Mouse (Mus musculus): ENCODE results near the gene Gnb2. TPM values are rescaled to one million over a fixed set of nuclear protein-coding genes. Genes with fewer than 3 reads are reported as not detected.

Gene Gnb2
- polyA plus RNA-seq, 1 experiment from 2014 or later: 337 TPM

DNA sequence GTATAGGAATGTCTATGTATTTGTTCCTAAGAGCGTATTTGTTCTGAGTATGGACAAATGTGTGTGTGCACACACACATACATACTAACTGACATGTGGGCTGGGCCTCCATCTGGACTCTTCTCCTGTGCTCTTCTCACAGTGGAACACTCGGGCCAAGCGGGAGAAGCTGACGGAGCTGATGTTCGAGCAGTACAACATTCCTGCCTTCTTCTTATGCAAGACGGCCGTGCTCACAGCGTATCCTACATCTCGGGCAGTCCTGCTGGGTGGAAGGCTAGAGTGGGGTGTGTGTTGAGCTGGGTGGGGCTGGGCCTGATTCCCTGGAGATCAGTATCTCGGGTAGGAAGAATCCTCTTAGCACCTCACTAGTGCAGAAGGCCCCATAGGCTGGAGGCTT, 29.7 kb upstream of the Gnb2 start:
- WGBS: 72% methylated on average over 10 of the region's 10 CpGs
- no peak for ATAC-seq (ENCODE audit: insufficient number of reproducible peaks, insufficient read depth, low FRiP score, low TSS enrichment, low read depth)
- H3K4me1 ChIP-seq (replicated peaks): no peaks in the 10 kb centered on the region
- H3K9ac ChIP-seq (replicated peaks): no peak overlapping the region
- no peaks in the 10 kb centered on the region for H3K9me3 ChIP-seq
- H3K27me3 ChIP-seq: 0 out of 2 replicates have a peak, but pooled peaks cover 6% of the 10 kb centered on the region
- H3K36me3 ChIP-seq: no peaks in the 10 kb centered on the region
- no peak overlapping the region for H3K27ac ChIP-seq
- no peak overlapping the region for H3K4me3 ChIP-seq (replicated peaks)
- no peak overlapping the region for H3K4me2 ChIP-seq

GRCm38 (mm10) chr5:137561556-137561955, 28.2 kb upstream of the Gnb2 start:
- no peak for ATAC-seq (ENCODE audit: insufficient number of reproducible peaks, insufficient read depth, low FRiP score, low TSS enrichment, low read depth)

GRCm38 (mm10) chr5:137553898-137554297, 20.6 kb upstream of the Gnb2 start:
- H3K36me3 ChIP-seq: no peaks in the 10 kb centered on the region
- H3K4me2 ChIP-seq: no peak overlapping the region
- ATAC-seq (ENCODE audit: insufficient number of reproducible peaks, insufficient read depth, low FRiP score, low TSS enrichment, low read depth): no peak
- H3K27ac ChIP-seq: no peak overlapping the region
- H3K27me3 ChIP-seq: peaks cover 21% of the 10 kb centered on the region
- 0 out of 2 replicates have a peak, but pooled peaks cover 3% of the 10 kb centered on the region for H3K4me1 ChIP-seq (replicated peaks)
- no peaks in the 10 kb centered on the region for H3K9me3 ChIP-seq
- 41% methylated on average over 11 of the region's 11 CpGs for WGBS
- H3K9ac ChIP-seq (replicated peaks): no peak overlapping the region
- H3K4me3 ChIP-seq (replicated peaks): no peak overlapping the region

More at GRCm38 (mm10) chr5:137561556-137561955, 28.2 kb upstream of the Gnb2 start:
- Histone ChIP-seq H3K36me3 (no peaks in the 10 kb centered on the region), H3K27me3 (0 out of 2 replicates have a peak, but pooled peaks cover 6% of the 10 kb centered on the region), H3K9me3 (no peaks in the 10 kb centered on the region), H3K27ac (no peak overlapping the region), H3K4me3 (replicated peaks) (no peak overlapping the region), H3K4me2 (no peak overlapping the region), H3K4me1 (replicated peaks) (no peaks in the 10 kb centered on the region), H3K9ac (replicated peaks) (no peak overlapping the region)
- 69% methylated on average over 6 of the region's 6 CpGs for WGBS

DNA sequence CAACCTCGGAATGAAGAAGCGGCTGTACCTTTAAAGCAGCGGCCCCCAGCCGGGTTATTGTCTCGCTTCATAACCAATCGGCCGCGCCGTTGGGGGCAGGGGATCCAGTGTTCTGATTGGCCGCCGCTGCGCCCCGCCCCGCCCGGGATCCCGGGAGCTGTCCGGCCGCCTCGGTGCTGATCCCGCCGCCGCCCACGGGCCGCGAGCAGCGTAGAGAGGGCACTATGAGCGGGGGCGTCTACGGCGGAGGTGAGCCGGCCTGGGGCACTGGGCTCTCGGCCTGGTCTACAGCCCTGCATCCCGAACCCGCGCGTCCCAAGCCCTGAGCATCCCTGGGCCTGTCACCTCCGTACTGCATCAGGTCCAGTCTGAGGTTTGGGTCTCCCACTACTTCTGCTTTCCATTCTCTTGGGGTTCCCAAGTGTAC, 20.1 kb upstream of the Gnb2 start, which contains the start of gene Actl6b:
Actl6b (plus strand) TSS at position 107 of the 427 bp plus-strand sequence.
- peak within 1 kb of the TSS; percentile 21 for H3K4me3 ChIP-seq (replicated peaks)
- H3K9me3 ChIP-seq: no peaks in the 10 kb centered on the region
- H3K9ac ChIP-seq (replicated peaks): no peak within 1 kb of the TSS
- ATAC-seq (ENCODE audit: insufficient number of reproducible peaks, insufficient read depth, low FRiP score, low TSS enrichment, low read depth): peak; percentile 63; the same call in 1 of the 2 replicates
- peak within 1 kb of the TSS; percentile 48 for H3K4me2 ChIP-seq
- H3K4me1 ChIP-seq (replicated peaks): 0 out of 2 replicates have a peak, but pooled peaks cover 3% of the 10 kb centered on the region
- peaks cover 21% of the 10 kb centered on the region for H3K27me3 ChIP-seq
- H3K27ac ChIP-seq: no peak within 1 kb of the TSS
- H3K36me3 ChIP-seq: no peaks in the 10 kb centered on the region
- WGBS: 1% methylated on average over 37 of the region's 37 CpGs

DNA sequence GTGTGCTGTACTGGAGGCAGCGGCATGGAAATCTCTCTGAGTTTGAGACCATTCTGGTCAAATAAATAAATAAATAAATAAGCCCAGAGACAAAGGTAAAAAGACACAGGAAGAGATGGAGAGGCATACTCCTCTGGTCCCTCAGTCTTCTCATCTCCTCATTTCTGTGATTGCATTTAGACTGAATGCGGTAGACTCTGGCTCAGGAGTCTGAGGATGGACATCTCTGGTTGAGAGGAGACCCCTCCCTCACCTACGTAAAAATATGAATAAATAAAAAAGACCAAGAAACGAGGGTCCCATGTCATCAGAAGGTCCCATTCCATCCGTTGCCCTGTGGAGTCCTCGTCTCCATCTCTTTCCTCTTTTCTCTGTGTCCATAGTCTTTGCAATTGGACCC, 19.7 kb upstream of the Gnb2 start:
- Histone ChIP-seq H3K4me3 (replicated peaks) (peak overlapping the region; percentile 21), H3K9ac (replicated peaks) (no peak overlapping the region)
- WGBS: 33% methylated on average over 6 of the region's 6 CpGs

DNA sequence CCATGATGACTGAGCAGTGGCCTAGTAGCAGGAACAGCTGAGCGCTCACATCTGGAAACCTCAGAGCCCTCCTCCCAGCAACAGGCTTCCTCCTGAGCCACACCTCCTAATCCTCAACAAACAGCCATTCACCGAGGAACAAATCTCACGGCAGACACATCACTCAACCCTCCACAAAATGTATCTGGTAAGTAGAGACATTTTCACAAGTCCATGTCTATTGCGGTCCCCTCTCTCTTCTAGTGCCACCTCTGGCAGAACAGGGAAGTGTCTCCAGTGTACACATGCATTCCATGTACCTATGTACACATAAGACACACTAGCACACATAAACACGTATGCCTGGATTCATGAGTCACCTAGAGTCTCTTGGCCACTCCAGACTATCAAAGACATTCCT, 17.8 kb upstream of the Gnb2 start:
- 71% methylated on average over 5 of the region's 5 CpGs for WGBS

More for the DNA sequence above, 19.7 kb upstream of the Gnb2 start:
- no peak overlapping the region for H3K27ac ChIP-seq
- peak overlapping the region; percentile 48 for H3K4me2 ChIP-seq
- ATAC-seq (ENCODE audit: insufficient number of reproducible peaks, insufficient read depth, low FRiP score, low TSS enrichment, low read depth): no peak
- 0 out of 2 replicates have a peak, but pooled peaks cover 3% of the 10 kb centered on the region for H3K4me1 ChIP-seq (replicated peaks)
- no peaks in the 10 kb centered on the region for H3K36me3 ChIP-seq
- H3K27me3 ChIP-seq: peaks cover 21% of the 10 kb centered on the region
- H3K9me3 ChIP-seq: no peaks in the 10 kb centered on the region

GRCm38 (mm10) chr5:137549840-137550239, 16.5 kb upstream of the Gnb2 start:
- H3K9ac ChIP-seq (replicated peaks): no peak overlapping the region
- no peak overlapping the region for H3K27ac ChIP-seq
- no peaks in the 10 kb centered on the region for H3K36me3 ChIP-seq
- H3K4me3 ChIP-seq (replicated peaks): no peak overlapping the region
- no peak for ATAC-seq (ENCODE audit: insufficient number of reproducible peaks, insufficient read depth, low FRiP score, low TSS enrichment, low read depth)
- H3K27me3 ChIP-seq: peaks cover 19% of the 10 kb centered on the region
- WGBS: 92% methylated on average over 2 of the region's 2 CpGs
- no peaks in the 10 kb centered on the region for H3K9me3 ChIP-seq
- H3K4me2 ChIP-seq: no peak overlapping the region
- H3K4me1 ChIP-seq (replicated peaks): 0 out of 2 replicates have a peak, but pooled peaks cover 3% of the 10 kb centered on the region

More for the DNA sequence above, 17.8 kb upstream of the Gnb2 start:
- Histone ChIP-seq H3K4me1 (replicated peaks) (0 out of 2 replicates have a peak, but pooled peaks cover 3% of the 10 kb centered on the region), H3K9ac (replicated peaks) (no peak overlapping the region), H3K36me3 (no peaks in the 10 kb centered on the region), H3K27ac (no peak overlapping the region), H3K9me3 (no peaks in the 10 kb centered on the region), H3K4me3 (replicated peaks) (no peak overlapping the region), H3K4me2 (no peak overlapping the region), H3K27me3 (peaks cover 21% of the 10 kb centered on the region)
- no peak for ATAC-seq (ENCODE audit: insufficient number of reproducible peaks, insufficient read depth, low FRiP score, low TSS enrichment, low read depth)

DNA sequence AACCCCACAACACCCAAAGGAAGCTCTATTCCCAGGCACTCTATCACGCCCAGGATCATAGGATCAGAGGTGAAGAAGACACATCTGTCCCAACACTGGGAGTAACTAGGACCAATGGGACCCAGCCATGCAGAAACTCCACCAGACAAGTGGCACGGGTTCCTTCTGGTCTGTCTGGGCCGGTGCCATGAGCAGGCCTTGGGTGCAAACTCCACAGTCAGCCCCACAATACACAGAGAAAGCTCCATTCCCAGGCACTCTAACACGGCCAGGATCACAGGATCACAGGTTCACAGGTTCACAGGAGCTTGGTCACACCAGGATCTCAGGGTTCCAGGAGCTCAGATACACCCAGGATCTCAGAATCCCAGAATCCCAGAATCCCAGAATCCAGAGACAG, 12.3 kb upstream of the Gnb2 start:
- 78% methylated on average over 4 of the region's 4 CpGs for WGBS
- H3K27ac ChIP-seq: no peak overlapping the region
- no peaks in the 10 kb centered on the region for H3K4me1 ChIP-seq (replicated peaks)
- no peaks in the 10 kb centered on the region for H3K9me3 ChIP-seq
- ATAC-seq (ENCODE audit: insufficient number of reproducible peaks, insufficient read depth, low FRiP score, low TSS enrichment, low read depth): no peak
- H3K36me3 ChIP-seq: no peaks in the 10 kb centered on the region
- H3K4me2 ChIP-seq: no peak overlapping the region
- H3K27me3 ChIP-seq: peaks cover 5% of the 10 kb centered on the region; the same call in 1 of the 2 replicates
- no peak overlapping the region for H3K4me3 ChIP-seq (replicated peaks)
- H3K9ac ChIP-seq (replicated peaks): no peak overlapping the region

- H3K4me3 ChIP-seq (replicated peaks): no peak overlapping the region
- H3K36me3 ChIP-seq: no peaks in the 10 kb centered on the region
- no peaks in the 10 kb centered on the region for H3K4me1 ChIP-seq (replicated peaks)
- 61% methylated on average over 6 of the region's 6 CpGs for WGBS
- peaks cover 5% of the 10 kb centered on the region; the same call in 1 of the 2 replicates for H3K27me3 ChIP-seq
- H3K9me3 ChIP-seq: no peaks in the 10 kb centered on the region
- H3K9ac ChIP-seq (replicated peaks): no peak overlapping the region
- H3K4me2 ChIP-seq: no peak overlapping the region
- no peak overlapping the region for H3K27ac ChIP-seq
- ATAC-seq (ENCODE audit: insufficient number of reproducible peaks, insufficient read depth, low FRiP score, low TSS enrichment, low read depth): no peak
Observed at GRCm38 (mm10) chr5:137544926-137545325, 11.6 kb upstream of the Gnb2 start.

- no peaks in the 10 kb centered on the region for H3K4me1 ChIP-seq (replicated peaks)
- no peak overlapping the region for H3K4me2 ChIP-seq
- no peak overlapping the region for H3K9ac ChIP-seq (replicated peaks)
- no peaks in the 10 kb centered on the region for H3K9me3 ChIP-seq
- no peaks in the 10 kb centered on the region for H3K36me3 ChIP-seq
- H3K27ac ChIP-seq: no peak overlapping the region
- ATAC-seq (ENCODE audit: insufficient number of reproducible peaks, insufficient read depth, low FRiP score, low TSS enrichment, low read depth): no peak
- H3K27me3 ChIP-seq: no peaks in the 10 kb centered on the region
- no peak overlapping the region for H3K4me3 ChIP-seq (replicated peaks)
- 77% methylated on average over 5 of the region's 5 CpGs for WGBS
Observed at GRCm38 (mm10) chr5:137541768-137542540, 8.6 kb upstream of the Gnb2 start.

DNA sequence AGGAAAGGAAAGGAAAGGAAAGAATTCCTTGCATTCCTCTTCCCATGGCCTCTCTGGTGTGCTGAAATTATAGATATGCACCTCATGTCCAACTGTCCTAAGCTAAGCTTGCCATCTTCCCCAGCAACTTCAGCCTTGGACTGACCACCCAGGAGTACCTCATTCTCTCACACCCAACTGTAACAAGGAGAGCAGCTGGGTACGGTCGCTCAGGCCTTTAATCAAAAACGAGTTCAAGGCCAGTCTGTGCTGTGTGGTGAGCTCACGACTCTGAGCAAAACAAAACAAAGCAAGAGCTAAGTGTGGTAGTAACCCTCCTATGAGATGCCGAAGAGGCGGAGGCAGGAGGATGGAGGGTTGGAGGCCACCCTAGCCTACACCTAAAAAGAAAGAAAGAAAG, 7.7 kb upstream of the Gnb2 start:
- 73% methylated on average over 6 of the region's 6 CpGs for WGBS
- ATAC-seq (ENCODE audit: insufficient number of reproducible peaks, insufficient read depth, low FRiP score, low TSS enrichment, low read depth): no peak

More for the DNA sequence above, 7.7 kb upstream of the Gnb2 start:
- no peak overlapping the region for H3K4me2 ChIP-seq
- H3K9me3 ChIP-seq: no peaks in the 10 kb centered on the region
- no peaks in the 10 kb centered on the region for H3K4me1 ChIP-seq (replicated peaks)
- no peak overlapping the region for H3K9ac ChIP-seq (replicated peaks)
- H3K27ac ChIP-seq: no peak overlapping the region
- H3K36me3 ChIP-seq: no peaks in the 10 kb centered on the region
- no peak overlapping the region for H3K4me3 ChIP-seq (replicated peaks)
- H3K27me3 ChIP-seq: no peaks in the 10 kb centered on the region
